Mouse (Mus musculus): ENCODE data around the gene Gm26566.

- no peak for TF ChIP-seq CTCF (IDR thresholded peaks at IDR 0.05; ENCODE audit: low read depth)
- no peak for TF ChIP-seq EP300 (IDR thresholded peaks at IDR 0.05; ENCODE audit: low read depth)
Measured at GRCm38 (mm10) chr4:88715059-88715458, 6.5 kb upstream of the Gm26566 start.

All from heart, postnatal 0 days (tissue).